Mouse (Mus musculus) lung, embryonic 14.5 days (tissue): ENCODE measurements around the gene Ndufs4. TPM values are rescaled to one million over a fixed set of nuclear protein-coding genes. Genes with fewer than 3 reads are reported as not detected.
A peak's percentile ranks its signal among the peaks of the same experiment; 100 is the strongest.

Experiments
- ATAC-seq: fragments of 200-750 bp; cut with Nextera tagmentation; 2 replicates; pipeline ENCODE4 v1.8.0; 2017; ENCODE audit warnings: mild to moderate bottlenecking, moderate TSS enrichment, moderate library complexity; ENCODE audit not compliant: insufficient read depth
- DNase-seq: peaks from one replicate; pipeline ENCODE4 v3.0.0-alpha.2; 2015
- H3K27ac ChIP-seq: fragments of 300-500 bp; sonication (generic); 2 replicates; pipeline ENCODE4 v1.5.1; 2014; ENCODE audit warnings: low read depth, mild to moderate bottlenecking, moderate library complexity
- H3K27me3 ChIP-seq: fragments of 300-500 bp; sonication (generic); 2 replicates; pipeline ENCODE4 v1.6.1; 2014; ENCODE audit warnings: low read length, control low read depth; ENCODE audit not compliant: insufficient read depth
- H3K36me3 ChIP-seq: fragments of 300-500 bp; sonication (generic); 2 replicates; pipeline ENCODE4 v1.6.1; 2014; ENCODE audit warnings: control low read depth; ENCODE audit not compliant: insufficient read depth
- H3K4me1 ChIP-seq: fragments of 300-500 bp; sonication (generic); 2 replicates; pipeline ENCODE4 v1.6.1; 2014; ENCODE audit warnings: antibody characterized with exemption, control low read depth; ENCODE audit not compliant: insufficient read depth
- H3K4me2 ChIP-seq: fragments of 300-500 bp; sonication (generic); 2 replicates; pipeline ENCODE4 v1.6.1; 2014; ENCODE audit warnings: mild to moderate bottlenecking
- H3K4me3 ChIP-seq: fragments of 300-500 bp; sonication (generic); 2 replicates; pipeline ENCODE4 v1.5.1; 2014; ENCODE audit warnings: low read depth, low read length
- H3K9ac ChIP-seq: fragments of 300-500 bp; sonication (generic); 2 replicates; pipeline ENCODE4 v1.6.1; 2014
- H3K9me3 ChIP-seq: fragments of 300-500 bp; sonication (generic); 2 replicates; pipeline ENCODE4 v1.6.1; 2016; ENCODE audit warnings: low read depth, low read length, control low read depth
- CTCF ChIP-seq: IDR thresholded peaks from 2 replicates; pipeline ENCODE4 v1.5.1; 2016; ENCODE audit warnings: antibody characterized with exemption, low read depth
- WGBS: fragments of 180-500 bp; shearing (Covaris S2); extraction: QIAGEN DNeasy Blood & Tissue Kit; methylation state at CpG from one replicate; pipeline ENCODE4 v1.1.7; 2014; 5-methylcytosine and 5-hydroxymethylcytosine counted together
- polyA plus RNA-seq: library from polyadenylated mRNA; unstranded; fragments of >200 nt; fragmentation: Nextera tagmentation; extraction: Ambion mirVana; gene quantifications from 2 replicates; pipeline ENCODE4 v1.2.1, GENCODE M21; 2014

Gene Ndufs4
- polyA plus RNA-seq, 1 experiment from 2014 or later = 258 TPM

GRCm38 (mm10) chr13:114387521-114388171 lies 412 bp downstream of the Ndufs4 start:
- Histone ChIP-seq H3K4me3 (peak overlapping the region; percentile 95), H3K36me3 (0 out of 2 replicates have a peak, but pooled peaks cover under 1% of the 10 kb centered on the region), H3K4me1 (no peaks in the 10 kb centered on the region), H3K9me3 (no peaks in the 10 kb centered on the region), H3K27me3 (no peaks in the 10 kb centered on the region), H3K27ac (peak overlapping the region; percentile 60; the same call in 1 of the 2 replicates), H3K4me2 (peak overlapping the region; percentile 83), H3K9ac (peak overlapping the region; percentile 84)
- DNase-seq (peak; percentile 98), ATAC-seq (peak; percentile 91)
- TF ChIP-seq CTCF = 0 out of 2 replicates have a peak, but pooled peaks have one; percentile 12
- WGBS = under 1% methylated on average over 37 of the region's 37 CpGs

DNA sequence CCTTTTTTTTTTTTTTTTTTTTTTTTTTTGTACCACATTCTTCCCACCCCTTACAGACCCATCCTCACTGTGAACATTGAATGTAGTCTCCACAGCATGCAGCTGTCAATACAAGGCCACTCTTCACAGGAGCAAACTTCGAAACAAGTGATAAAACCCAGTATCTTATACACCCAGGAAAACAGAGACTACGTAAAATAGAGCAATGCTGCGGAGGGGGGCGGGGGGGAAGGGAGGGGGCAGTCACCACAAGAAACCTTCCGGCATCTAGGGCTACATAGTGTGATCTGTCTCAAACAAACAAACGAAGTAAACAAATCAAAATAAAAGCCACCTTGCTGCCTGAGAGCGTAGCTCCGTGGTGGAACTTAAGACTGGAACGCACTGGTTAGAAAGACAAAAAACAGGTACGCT lies 977 bp downstream of the Ndufs4 start:
- no peak for TF ChIP-seq CTCF
- no peak overlapping the region for H3K27ac ChIP-seq
- H3K4me1 ChIP-seq = no peaks in the 10 kb centered on the region
- peak overlapping the region; percentile 84 for H3K9ac ChIP-seq
- WGBS = 6% methylated on average over 10 of the region's 10 CpGs
- 0 out of 2 replicates have a peak, but pooled peaks cover 2% of the 10 kb centered on the region for H3K36me3 ChIP-seq
- H3K27me3 ChIP-seq = no peaks in the 10 kb centered on the region
- H3K9me3 ChIP-seq = no peaks in the 10 kb centered on the region
- H3K4me2 ChIP-seq = peak overlapping the region; percentile 83
- peak; percentile 32; the same call in 1 of the 2 replicates for ATAC-seq
- H3K4me3 ChIP-seq = peak overlapping the region; percentile 95
- no peak for DNase-seq

- H3K27ac ChIP-seq = no peak overlapping the region
- no peaks in the 10 kb centered on the region for H3K27me3 ChIP-seq
- peaks cover 8% of the 10 kb centered on the region for H3K36me3 ChIP-seq
- no peak overlapping the region for H3K4me2 ChIP-seq
- TF ChIP-seq CTCF = no peak
- no peaks in the 10 kb centered on the region for H3K9me3 ChIP-seq
- H3K4me3 ChIP-seq = no peak overlapping the region
- no peak overlapping the region for H3K9ac ChIP-seq
- DNase-seq (no peak), ATAC-seq (no peak)
- 92% methylated on average over 4 of the region's 4 CpGs for WGBS
- H3K4me1 ChIP-seq = no peaks in the 10 kb centered on the region
Measured at GRCm38 (mm10) chr13:114376511-114376910, 11.5 kb downstream of the Ndufs4 start.

GRCm38 (mm10) chr13:114362086-114362485 lies 26.0 kb downstream of the Ndufs4 start:
- Histone ChIP-seq H3K9ac (no peak overlapping the region), H3K36me3 (no peaks in the 10 kb centered on the region), H3K4me2 (no peak overlapping the region), H3K4me3 (no peak overlapping the region), H3K27ac (no peak overlapping the region), H3K9me3 (no peaks in the 10 kb centered on the region), H3K27me3 (no peaks in the 10 kb centered on the region), H3K4me1 (no peaks in the 10 kb centered on the region)
- no peak for TF ChIP-seq CTCF
- DNase-seq (no peak), ATAC-seq (no peak)
- 70% methylated on average over 3 of the region's 3 CpGs for WGBS

DNA sequence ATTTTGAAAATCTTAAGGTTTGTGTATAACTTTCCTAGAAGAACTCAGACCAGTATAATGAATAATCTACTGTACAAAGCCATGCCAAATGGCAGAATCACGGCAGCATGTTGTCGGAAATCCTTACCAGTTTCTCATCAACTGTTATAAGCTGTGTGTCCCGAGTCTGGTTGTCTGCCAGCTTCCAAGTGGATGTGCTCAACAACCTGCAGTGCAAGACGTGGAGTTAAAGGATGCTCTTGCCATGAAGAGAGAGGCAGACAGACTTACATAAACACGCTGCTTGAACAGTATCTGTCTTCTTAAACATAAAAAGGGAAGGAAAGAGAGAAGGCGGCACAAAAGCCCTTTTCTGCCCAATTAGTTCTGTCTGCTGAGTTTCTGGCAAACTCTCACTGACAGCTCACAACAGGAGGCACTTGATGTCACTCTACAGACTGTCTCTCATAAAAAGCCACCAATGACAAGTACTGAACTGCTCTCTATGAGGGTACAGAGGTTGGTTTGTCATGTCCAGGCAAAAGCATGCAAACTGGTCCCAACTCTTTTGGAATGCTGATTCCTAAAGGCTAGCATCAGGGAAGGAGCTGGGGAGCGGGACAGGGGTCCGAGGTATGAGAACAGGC lies 36.6 kb downstream of the Ndufs4 start:
- no peak overlapping the region for H3K27ac ChIP-seq
- H3K9ac ChIP-seq = no peak overlapping the region
- no peaks in the 10 kb centered on the region for H3K27me3 ChIP-seq
- no peaks in the 10 kb centered on the region for H3K4me1 ChIP-seq
- no peaks in the 10 kb centered on the region for H3K36me3 ChIP-seq
- H3K4me3 ChIP-seq = no peak overlapping the region
- no peak for DNase-seq
- 73% methylated on average over 8 of the region's 8 CpGs for WGBS
- no peak overlapping the region for H3K4me2 ChIP-seq
- no peak for TF ChIP-seq CTCF
- ATAC-seq = no peak
- no peaks in the 10 kb centered on the region for H3K9me3 ChIP-seq

DNA sequence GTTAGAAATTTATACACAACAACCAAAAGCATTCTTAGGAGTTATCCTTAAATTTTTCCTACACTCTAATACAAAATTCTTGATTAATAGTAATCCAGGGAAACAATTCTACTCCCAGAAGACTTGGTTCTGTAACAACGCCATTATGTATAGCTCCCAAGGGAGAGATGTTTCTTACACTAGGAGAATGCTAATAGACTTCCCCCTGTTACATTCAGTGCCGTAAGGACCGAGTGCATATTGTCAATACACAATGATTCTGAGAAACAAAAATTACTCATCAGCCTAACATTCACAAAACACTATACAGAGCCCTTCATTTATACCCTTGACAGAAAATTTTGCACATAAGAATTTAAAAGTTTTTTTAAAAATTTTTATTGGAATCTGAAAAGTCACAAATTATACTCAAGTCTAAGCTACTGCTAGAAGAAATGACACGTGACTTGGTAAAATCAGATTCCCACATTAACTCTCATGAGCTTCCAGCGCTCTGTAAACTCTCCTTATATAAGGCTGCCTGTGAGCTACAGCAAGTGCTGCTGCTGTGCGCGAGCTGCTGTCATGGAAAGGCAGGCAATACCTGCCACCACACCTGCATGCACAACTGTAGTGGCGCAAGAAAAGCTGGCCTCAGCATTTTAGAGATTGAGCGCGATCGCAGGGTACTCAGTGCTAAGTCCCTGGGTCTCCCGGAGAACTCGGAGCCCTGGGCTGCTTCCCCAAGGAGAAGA lies 42.9 kb downstream of the Ndufs4 start:
- TF ChIP-seq CTCF = no peak
- Histone ChIP-seq H3K4me2 (no peak overlapping the region), H3K36me3 (no peaks in the 10 kb centered on the region), H3K9ac (no peak overlapping the region), H3K4me1 (0 out of 2 replicates have a peak, but pooled peaks cover 3% of the 10 kb centered on the region), H3K27me3 (no peaks in the 10 kb centered on the region), H3K9me3 (no peaks in the 10 kb centered on the region), H3K4me3 (no peak overlapping the region), H3K27ac (no peak overlapping the region)
- ATAC-seq (no peak), DNase-seq (no peak)
- 81% methylated on average over 13 of the region's 13 CpGs for WGBS
